Mouse (Mus musculus) kidney, postnatal 25 days (tissue): ENCODE measurements at regions not wholly inside any gene's neighbourhood (a gene's known extent, or its start where the extent isn't known, plus 50 kb on each side); places are given as distances from the start of the nearest gene placed in this dataset.
"Not testable (repeated sequence)": the region's sequence is repeated elsewhere in the genome, so short reads cannot be mapped to it uniquely, and the experiment has no call there.

Experiments
- DNase-seq, 2 experiments: peaks; one replicate each; pipeline ENCODE4 v3.0.0; 2021; ENCODE audit warnings: mixed read lengths in 2 of 2

- DNase-seq, result peak in 1 of 2 experiments; percentile 56
Observed at GRCm38 (mm10) chr2:168424277-168425099, 143.0 kb upstream of the Kcng1 start.

- DNase-seq, result peak in 1 of 2 experiments; percentile 23
Observed at GRCm38 (mm10) chr2:168423551-168423950, 142.0 kb upstream of the Kcng1 start.

GRCm38 (mm10) chr2:168415140-168415539 is 133.6 kb upstream of the Kcng1 start:
- no peak for DNase-seq

- no peak for DNase-seq
Observed at GRCm38 (mm10) chr2:168414110-168414872, 132.8 kb upstream of the Kcng1 start.

DNA sequence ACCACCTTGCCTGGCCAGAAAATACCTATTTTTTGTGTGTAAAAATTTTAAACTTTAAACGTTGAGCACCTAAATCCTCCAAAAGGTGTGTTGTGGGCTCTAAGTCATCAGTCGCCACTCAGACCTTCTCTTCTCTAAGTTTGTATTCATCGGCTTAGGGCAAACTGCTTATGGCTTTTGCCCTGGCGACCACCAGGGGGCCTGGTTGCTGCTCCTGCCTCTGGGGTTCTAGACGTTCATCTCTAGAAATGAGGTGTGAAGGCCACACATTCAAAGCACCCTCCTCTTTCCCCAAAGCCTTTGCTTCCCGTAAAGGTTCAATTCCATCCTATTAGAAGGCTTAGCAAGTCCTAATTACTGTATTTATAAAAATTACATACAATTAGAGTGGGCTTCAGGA is 131.3 kb upstream of the Kcng1 start:
- DNase-seq, result peak in 1 of 2 experiments; percentile 12

DNA sequence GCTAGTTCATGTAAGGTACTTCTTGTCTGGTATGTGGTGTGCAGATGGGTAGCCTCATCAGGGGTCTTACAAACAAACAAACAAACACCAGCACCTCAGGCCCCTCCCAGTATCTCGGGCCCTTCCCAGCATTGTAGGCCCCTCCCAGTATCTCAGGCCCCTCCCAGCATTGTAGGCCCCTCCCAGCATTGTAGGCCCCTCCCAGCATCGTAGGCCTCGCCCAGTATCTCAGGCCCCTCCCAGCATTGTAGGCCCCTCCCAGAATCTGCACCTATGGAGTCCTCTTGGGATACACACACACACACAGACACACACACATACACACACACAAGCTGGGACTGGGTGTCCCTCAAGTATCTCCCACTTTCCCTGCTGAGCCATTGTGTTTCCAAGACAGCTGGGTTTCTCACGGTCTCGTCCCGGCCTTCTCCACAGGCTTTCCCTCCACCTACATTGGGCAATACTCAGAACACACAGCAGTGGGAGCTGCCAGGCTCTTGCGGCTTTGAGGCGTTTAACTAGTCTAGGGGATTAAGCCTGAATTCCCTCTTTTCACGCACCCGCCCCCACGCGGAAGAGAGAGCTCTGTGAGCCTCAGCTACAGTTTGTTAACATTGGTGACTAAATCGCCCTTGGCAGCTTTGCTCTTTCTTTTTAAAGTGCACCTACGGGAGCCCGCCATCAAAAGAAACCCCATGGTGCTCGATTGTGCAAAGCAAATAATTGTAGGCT is 121.4 kb upstream of the Kcng1 start:
- DNase-seq, result no peak

- no peak for DNase-seq
Observed at GRCm38 (mm10) chr2:168399088-168399709, 117.7 kb upstream of the Kcng1 start.

- DNase-seq, result no peak
Observed at GRCm38 (mm10) chr2:168396316-168396715, 114.8 kb upstream of the Kcng1 start.

- peak; percentile 20 to 58 for DNase-seq
Observed at GRCm38 (mm10) chr2:168393341-168393740, 111.8 kb upstream of the Kcng1 start.

DNA sequence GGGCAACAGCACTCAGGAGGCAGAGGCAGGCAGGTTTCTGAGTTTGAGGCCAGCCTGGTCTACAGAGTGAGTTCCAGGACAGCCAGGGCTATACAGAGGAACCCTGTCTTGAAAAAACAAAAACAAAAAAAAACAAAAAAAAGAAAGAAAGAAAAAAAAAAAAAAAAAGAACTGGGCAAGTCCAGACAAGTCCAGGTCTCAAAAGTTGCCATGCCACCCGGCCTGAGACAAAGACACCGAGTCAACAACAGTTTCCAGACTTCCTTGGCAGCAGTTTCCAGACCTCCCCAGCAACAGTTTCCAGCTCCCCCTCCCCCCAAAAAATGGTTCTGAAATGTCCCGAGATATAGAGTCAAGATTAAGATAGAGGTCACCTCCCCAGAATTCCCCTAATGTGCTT is 110.6 kb upstream of the Kcng1 start:
- not testable (repeated sequence) for DNase-seq

DNA sequence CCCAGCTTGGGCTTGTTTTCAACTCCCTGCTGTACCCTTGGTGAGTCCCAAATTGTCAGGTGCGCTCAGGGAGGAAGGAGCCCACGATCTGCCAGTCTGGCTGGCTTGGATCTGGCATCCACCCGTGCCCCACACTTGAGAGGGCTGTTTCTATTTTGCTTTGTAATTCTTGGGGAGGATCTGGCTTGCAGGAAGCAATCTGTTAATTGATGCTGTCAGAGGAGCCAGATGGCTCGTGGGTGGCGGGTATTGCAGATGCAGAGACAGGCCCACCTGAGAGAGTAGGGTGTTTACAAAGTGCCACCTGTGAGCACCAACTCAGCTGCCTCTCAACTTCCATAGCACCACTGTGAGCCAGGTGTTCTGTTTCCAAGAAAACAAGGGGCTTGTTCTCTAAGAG is 99.1 kb upstream of the Kcng1 start:
- DNase-seq, result no peak

GRCm38 (mm10) chr2:168372356-168372755 is 90.8 kb upstream of the Kcng1 start:
- no peak for DNase-seq

GRCm38 (mm10) chr2:168371245-168371644 is 89.7 kb upstream of the Kcng1 start:
- DNase-seq, result no peak

- DNase-seq, result no peak
Observed at GRCm38 (mm10) chr2:168359200-168359599, 77.7 kb upstream of the Kcng1 start.

- no peak for DNase-seq
Observed at GRCm38 (mm10) chr2:168358551-168358950, 77.0 kb upstream of the Kcng1 start.

DNA sequence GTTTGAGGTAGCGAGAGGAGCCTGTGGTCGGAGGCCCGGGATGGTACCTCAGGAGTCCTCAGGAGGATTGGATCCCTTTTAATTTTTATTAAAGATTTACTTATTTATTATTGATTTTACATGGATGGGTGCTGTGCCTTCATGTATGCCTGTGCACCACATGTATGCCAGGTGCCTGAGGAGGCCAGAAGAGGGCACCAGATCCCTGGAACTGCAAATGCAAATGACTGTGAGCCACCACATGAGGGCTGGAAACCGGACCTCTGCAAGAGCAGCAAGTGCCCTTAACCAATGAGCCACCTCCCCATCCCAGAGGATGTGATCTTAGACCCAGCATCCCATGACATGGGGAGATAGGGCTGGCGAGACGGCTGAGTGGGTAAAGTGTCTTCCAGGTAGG is 76.3 kb upstream of the Kcng1 start:
- no peak for DNase-seq

DNA sequence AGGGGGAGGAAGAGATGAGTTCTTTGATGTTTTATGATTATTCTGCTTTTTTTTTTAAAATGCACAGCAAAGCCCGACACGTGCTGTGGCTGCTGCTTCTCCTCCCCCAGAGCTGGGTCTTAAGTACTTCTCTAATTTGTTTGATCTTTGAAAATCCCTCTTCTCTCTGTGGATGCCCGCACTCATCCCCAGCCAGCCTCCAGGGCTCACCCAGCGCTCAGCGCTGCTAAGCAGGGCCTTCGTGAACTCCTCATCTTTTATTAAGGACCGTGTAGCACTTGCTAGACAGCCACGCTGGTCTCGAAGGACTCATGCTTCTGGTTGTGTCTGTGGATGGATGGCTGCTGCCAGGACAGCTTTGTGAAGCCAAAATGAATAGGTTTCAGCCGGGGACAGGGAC is 72.9 kb upstream of the Kcng1 start:
- no peak for DNase-seq

DNA sequence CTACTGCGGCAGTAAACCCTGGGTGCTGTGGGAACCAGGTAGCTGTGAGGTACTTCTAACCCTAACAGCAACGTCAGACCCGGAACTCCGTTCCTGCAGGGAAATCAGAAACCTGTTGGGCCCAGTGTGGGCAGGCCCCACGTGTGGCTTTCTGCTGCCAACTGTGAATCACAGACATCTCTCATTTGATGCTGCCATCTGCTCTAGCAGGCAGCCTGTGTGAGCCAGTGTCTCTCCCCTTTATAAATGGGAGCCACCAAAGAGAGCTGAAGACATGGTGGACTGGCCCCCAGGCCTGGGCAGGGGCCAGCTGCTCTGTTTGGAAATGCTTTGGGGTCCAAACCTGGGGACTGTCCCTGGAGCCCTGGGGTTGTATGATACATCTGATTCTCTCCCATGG is 71.1 kb upstream of the Kcng1 start:
- no peak for DNase-seq

DNA sequence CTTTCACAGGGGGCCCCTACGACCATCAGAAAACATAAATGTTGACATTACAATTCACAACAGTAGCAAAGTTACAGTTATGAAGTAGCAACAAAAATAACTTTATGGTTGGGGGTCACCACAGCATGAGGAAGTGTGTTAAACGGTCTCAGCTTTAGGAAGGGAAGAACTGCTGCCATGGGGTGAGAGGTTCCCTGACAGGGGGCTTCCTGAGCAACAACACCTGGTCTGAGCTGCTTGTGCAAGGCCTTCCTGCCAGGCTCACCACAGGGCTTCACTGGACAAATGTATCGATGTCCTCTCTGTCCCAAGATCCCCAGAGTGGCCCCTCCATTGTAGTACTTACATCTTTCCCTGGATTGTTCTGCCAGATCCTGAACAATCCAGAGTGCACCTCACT is 70.7 kb upstream of the Kcng1 start:
- no peak for DNase-seq

DNA sequence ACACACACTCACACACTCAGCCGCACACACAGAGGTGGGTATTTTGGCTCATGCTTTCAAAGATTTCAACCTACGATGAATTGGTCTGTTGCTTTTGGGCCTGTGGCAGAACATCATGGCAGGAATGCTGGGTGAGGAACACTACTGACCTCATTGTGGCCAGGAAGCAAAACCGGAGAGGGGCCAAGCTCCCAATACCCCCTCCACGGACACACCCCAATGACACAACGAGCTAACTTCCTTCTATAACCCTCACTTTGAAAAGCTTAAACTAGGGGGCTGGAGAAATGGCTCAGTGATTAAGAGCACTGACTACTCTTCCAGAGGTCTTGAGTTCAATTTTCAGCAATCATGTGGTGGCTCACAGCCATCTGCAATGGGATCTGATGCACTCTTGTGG is 63.8 kb upstream of the Kcng1 start:
- DNase-seq, result no peak

- DNase-seq, result no peak
Observed at GRCm38 (mm10) chr2:168343705-168344104, 62.2 kb upstream of the Kcng1 start.

DNA sequence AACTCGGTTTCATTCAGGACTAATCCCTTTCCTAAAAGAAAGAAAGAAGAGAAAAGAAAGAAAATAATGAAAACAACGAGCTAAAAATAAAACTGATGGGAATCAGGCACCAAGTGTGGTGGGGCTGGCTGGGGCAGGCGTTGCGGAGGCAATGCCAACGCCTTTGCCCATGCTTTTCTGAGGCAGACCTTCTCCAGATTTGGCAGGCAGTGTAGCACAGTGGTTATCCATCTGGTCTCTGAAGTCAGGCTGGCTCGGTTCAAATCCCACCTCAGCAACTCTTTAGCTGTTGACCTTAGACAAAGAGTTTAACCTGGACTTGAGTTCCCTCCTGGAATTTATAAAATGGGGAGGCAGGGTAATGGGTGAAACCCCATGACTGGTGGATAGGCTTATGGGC is 57.3 kb upstream of the Kcng1 start:
- no peak for DNase-seq

GRCm38 (mm10) chr2:168338382-168338781 is 56.8 kb upstream of the Kcng1 start:
- DNase-seq, result no peak
